Mouse (Mus musculus) forebrain, embryonic 14.5 days (tissue): ENCODE data around the gene Slc37a3. TPM values are rescaled to one million over a fixed set of nuclear protein-coding genes. Genes with fewer than 3 reads are reported as not detected.

Source experiments
- ATAC-seq: fragments of 200-750 bp; cut with Nextera tagmentation; 2 replicates; pipeline ENCODE4 v1.8.0; 2017; ENCODE audit warnings: mild to moderate bottlenecking, moderate library complexity
- DNase-seq: peaks from one replicate; pipeline ENCODE4 v3.0.0-alpha.2; 2015; ENCODE audit warnings: low spot score
- H3K27ac ChIP-seq: fragments of 300-500 bp; sonication (generic); 2 replicates; pipeline ENCODE4 v1.5.1; 2014; ENCODE audit warnings: low read depth, mild to moderate bottlenecking, control low read depth, low read length, moderate library complexity
- H3K27me3 ChIP-seq: fragments of 300-500 bp; sonication (generic); replicated peaks from 2 replicates; pipeline ENCODE4 v1.6.1; 2014; ENCODE audit warnings: low read length, control low read depth, mixed read lengths; ENCODE audit not compliant: control insufficient read depth, insufficient read depth
- H3K36me3 ChIP-seq: fragments of 300-500 bp; sonication (generic); 2 replicates; pipeline ENCODE4 v1.6.1; 2014; ENCODE audit warnings: low read length, control low read depth; ENCODE audit not compliant: control insufficient read depth, insufficient read depth
- H3K4me1 ChIP-seq: fragments of 300-500 bp; sonication (generic); 2 replicates; pipeline ENCODE4 v1.6.1; 2014; ENCODE audit warnings: antibody characterized with exemption, low read length, control low read depth; ENCODE audit not compliant: control insufficient read depth, insufficient read depth
- H3K4me2 ChIP-seq: fragments of 300-500 bp; sonication (generic); 2 replicates; pipeline ENCODE4 v1.6.1; 2014; ENCODE audit warnings: mild to moderate bottlenecking, control low read depth, low read length
- H3K4me3 ChIP-seq: fragments of 300-500 bp; sonication (generic); 2 replicates; pipeline ENCODE4 v1.5.1; 2014; ENCODE audit warnings: low read depth, low read length, control low read depth
- H3K9ac ChIP-seq: fragments of 300-500 bp; sonication (generic); 2 replicates; pipeline ENCODE4 v1.6.1; 2014; ENCODE audit warnings: mild to moderate bottlenecking, low read length, control low read depth, moderate library complexity
- H3K9me3 ChIP-seq: fragments of 300-500 bp; sonication (generic); replicated peaks from 2 replicates; pipeline ENCODE4 v1.6.1; 2016; ENCODE audit warnings: low read length, control low read depth, mixed read lengths; ENCODE audit not compliant: control insufficient read depth
- WGBS: fragments of 180-500 bp; shearing (Covaris S2); extraction: QIAGEN DNeasy Blood & Tissue Kit; methylation state at CpG from one replicate; pipeline ENCODE4 v1.1.7; 2014; 5-methylcytosine and 5-hydroxymethylcytosine counted together
- polyA plus RNA-seq: library from polyadenylated mRNA; unstranded; fragments of >200 nt; fragmentation: Nextera tagmentation; extraction: Ambion mirVana; gene quantifications from 2 replicates; pipeline ENCODE4 v1.2.1, GENCODE M21; 2014

The Slc37a3 gene
- polyA plus RNA-seq, 1 experiment from 2014 or later = 60.2 TPM

DNA sequence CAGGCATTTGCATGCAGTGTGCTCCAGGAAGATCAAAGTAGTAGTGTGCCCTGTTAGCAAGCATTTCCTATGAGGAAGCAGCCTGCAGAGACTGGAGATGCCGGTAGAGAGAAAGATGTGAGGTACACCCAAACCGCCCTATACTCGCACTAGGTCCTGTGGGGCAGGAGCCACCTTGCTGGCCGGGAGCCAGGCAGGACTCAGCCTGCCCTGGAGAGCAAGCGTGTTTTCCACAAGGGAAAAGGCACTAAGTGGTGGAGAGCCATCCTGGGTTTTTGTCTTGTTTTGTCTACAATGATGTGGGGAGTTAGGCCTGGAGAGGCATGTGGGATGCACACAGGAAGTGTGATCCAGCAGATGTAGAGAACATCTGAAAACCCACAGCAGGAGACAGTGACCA lies 57.2 kb downstream of the Slc37a3 start:
- ATAC-seq (no peak), DNase-seq (no peak)
- Histone ChIP-seq H3K4me2 (no peak overlapping the region), H3K4me1 (peaks cover 3% of the 10 kb centered on the region; the same call in 1 of the 2 replicates), H3K27me3 (no peaks in the 10 kb centered on the region), H3K27ac (no peak overlapping the region), H3K4me3 (no peak overlapping the region), H3K36me3 (no peaks in the 10 kb centered on the region), H3K9me3 (no peaks in the 10 kb centered on the region), H3K9ac (no peak overlapping the region)
- 87% methylated on average over 5 of the region's 5 CpGs for WGBS

DNA sequence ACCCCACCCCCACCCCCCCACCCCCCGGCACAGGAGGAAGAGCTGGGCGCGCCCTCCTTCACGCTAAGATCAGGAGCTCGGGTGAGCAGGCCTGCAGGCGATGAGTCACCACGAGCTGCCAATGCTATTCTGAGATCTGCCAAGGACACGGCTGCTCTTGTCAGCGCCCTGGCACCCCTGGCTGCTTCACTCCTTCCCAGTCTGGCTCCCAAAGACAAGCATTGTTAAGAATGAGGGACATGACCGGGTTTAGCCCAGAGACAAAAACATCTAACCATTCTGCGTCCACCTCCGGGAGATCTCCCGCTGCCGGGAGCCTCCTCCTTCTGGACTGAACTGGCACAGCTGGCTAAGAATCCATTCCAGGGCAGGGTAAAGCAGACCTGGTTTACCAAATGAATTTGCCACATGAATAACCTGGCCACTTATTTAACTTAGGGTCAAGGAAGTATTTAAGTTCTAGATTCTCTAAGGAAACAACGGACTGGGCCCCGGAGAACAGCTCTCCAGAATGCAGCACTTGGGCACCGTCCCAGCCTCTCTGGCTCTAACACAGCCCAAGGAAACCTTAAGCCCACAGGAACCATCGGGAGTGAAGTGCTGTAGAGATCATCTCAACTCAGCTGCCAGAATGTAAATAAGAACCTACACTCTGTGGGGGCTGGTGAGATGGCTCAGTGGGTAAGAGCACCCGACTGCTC lies 58.3 kb downstream of the Slc37a3 start:
- Histone ChIP-seq H3K9me3 (no peaks in the 10 kb centered on the region), H3K27ac (peak overlapping the region; percentile 29; the same call in 1 of the 2 replicates), H3K36me3 (no peaks in the 10 kb centered on the region), H3K4me2 (no peak overlapping the region), H3K9ac (no peak overlapping the region; the same call in 1 of the 2 replicates), H3K4me1 (peaks cover 3% of the 10 kb centered on the region; the same call in 1 of the 2 replicates), H3K4me3 (no peak overlapping the region), H3K27me3 (no peaks in the 10 kb centered on the region)
- ATAC-seq (peak; percentile 83), DNase-seq (peak; percentile 79)
- 43% methylated on average over 18 of the region's 19 CpGs for WGBS

DNA sequence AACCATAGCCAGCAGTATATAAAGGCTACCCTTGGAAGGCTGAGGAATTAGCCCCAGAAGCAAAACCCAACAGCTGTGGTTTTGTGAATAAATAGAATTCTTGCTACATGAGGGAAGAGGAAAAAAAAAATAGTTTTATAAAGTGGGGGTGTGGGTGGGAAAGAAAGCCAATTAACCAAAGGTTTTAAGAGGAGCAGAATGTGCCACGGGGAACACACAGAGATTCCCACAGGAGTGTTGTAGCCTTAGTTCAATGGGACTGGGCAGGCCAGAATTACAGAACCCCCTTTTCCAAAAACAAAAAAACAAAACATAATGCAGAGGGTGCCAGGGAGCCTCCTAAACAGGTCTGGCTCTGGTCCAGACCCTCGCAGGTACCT lies 58.9 kb downstream of the Slc37a3 start:
- Histone ChIP-seq H3K9ac (no peak overlapping the region), H3K27me3 (no peaks in the 10 kb centered on the region), H3K36me3 (no peaks in the 10 kb centered on the region), H3K4me2 (no peak overlapping the region), H3K27ac (no peak overlapping the region), H3K4me3 (no peak overlapping the region), H3K4me1 (peaks cover 3% of the 10 kb centered on the region; the same call in 1 of the 2 replicates), H3K9me3 (no peaks in the 10 kb centered on the region)
- ATAC-seq (0 out of 2 replicates have a peak, but pooled peaks have one; percentile 37), DNase-seq (peak; percentile 13)
- 55% methylated on average over 2 of the region's 2 CpGs for WGBS

GRCm38 (mm10) chr6:39317854-39318630 lies 59.4 kb downstream of the Slc37a3 start:
- ATAC-seq (0 out of 2 replicates have a peak, but pooled peaks have one; percentile 21), DNase-seq (no peak)
- H3K4me1 ChIP-seq = peaks cover 3% of the 10 kb centered on the region; the same call in 1 of the 2 replicates
- no peaks in the 10 kb centered on the region for H3K27me3 ChIP-seq
- no peaks in the 10 kb centered on the region for H3K9me3 ChIP-seq
- 81% methylated on average over 10 of the region's 10 CpGs for WGBS
- H3K4me3 ChIP-seq = no peak overlapping the region
- no peak overlapping the region for H3K27ac ChIP-seq
- H3K36me3 ChIP-seq = no peaks in the 10 kb centered on the region
- H3K4me2 ChIP-seq = no peak overlapping the region
- H3K9ac ChIP-seq = no peak overlapping the region

GRCm38 (mm10) chr6:39316089-39316488 lies 61.4 kb downstream of the Slc37a3 start:
- Histone ChIP-seq H3K4me1 (peaks cover 3% of the 10 kb centered on the region; the same call in 1 of the 2 replicates), H3K4me3 (no peak overlapping the region), H3K9me3 (no peaks in the 10 kb centered on the region), H3K36me3 (no peaks in the 10 kb centered on the region), H3K27me3 (no peaks in the 10 kb centered on the region), H3K27ac (no peak overlapping the region), H3K4me2 (no peak overlapping the region), H3K9ac (no peak overlapping the region)
- DNase-seq (no peak), ATAC-seq (no peak)
- WGBS = 84% methylated on average over 5 of the region's 6 CpGs

DNA sequence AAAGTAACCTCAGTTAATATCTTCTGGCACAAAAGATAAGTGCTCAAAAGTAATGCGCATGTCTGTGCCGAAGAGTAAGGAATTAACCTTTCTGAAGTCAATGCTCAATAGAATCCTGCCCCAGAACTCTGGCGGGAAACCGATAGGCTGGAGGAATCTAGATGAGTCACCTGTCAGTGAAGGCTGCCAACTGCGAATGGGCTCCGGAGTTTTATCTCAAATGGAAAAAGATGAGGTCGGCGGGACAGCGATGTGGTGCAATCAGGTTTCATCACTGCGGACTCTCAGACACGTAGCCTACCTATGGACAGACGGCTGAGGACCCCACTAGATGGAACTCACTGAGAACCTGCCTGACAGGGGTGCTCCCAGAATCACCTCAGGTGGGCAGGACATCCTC lies 63.0 kb downstream of the Slc37a3 start:
- no peak for DNase-seq
- no peak for ATAC-seq
- Histone ChIP-seq H3K36me3 (no peaks in the 10 kb centered on the region), H3K27me3 (no peaks in the 10 kb centered on the region), H3K4me3 (no peak overlapping the region), H3K4me2 (no peak overlapping the region), H3K9ac (no peak overlapping the region), H3K4me1 (peaks cover 3% of the 10 kb centered on the region; the same call in 1 of the 2 replicates), H3K9me3 (no peaks in the 10 kb centered on the region), H3K27ac (no peak overlapping the region)
- WGBS = 90% methylated on average over 12 of the region's 12 CpGs

- 85% methylated on average over 3 of the region's 3 CpGs for WGBS
- no peaks in the 10 kb centered on the region for H3K4me1 ChIP-seq
- no peak overlapping the region for H3K4me2 ChIP-seq
- H3K4me3 ChIP-seq = no peak overlapping the region
- H3K9me3 ChIP-seq = no peaks in the 10 kb centered on the region
- H3K27me3 ChIP-seq = no peaks in the 10 kb centered on the region
- no peak for DNase-seq
- ATAC-seq = no peak
- H3K27ac ChIP-seq = no peak overlapping the region
- H3K36me3 ChIP-seq = no peaks in the 10 kb centered on the region
- H3K9ac ChIP-seq = no peak overlapping the region
These were observed 65.7 kb downstream of the Slc37a3 start for GRCm38 (mm10) chr6:39311786-39312185.

DNA sequence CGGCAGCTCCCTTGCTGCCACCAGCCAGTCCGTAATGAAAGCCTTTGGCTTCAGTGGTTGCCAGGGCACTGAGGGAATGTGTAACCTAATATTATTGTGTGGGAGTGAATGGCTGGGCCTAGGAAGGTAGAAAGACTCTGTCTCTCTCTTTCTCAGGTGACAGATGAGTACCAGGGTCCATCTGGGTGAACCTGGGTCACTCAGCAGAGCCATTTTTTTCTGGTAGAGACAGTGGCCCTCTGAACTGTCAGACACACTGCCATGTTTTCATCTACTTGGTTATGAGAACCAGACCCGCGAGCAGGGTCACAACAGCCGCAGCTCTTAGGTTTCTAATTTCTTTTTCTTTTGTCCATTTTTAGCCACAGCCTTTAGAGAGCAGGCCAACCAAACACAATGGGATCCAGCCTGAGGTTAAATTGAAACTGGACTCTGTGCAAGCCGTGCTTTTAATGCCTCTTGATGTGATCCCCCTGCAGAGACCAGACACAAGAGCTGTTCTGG lies 73.1 kb downstream of the Slc37a3 start:
- H3K27ac ChIP-seq = no peak overlapping the region
- H3K36me3 ChIP-seq = no peaks in the 10 kb centered on the region
- no peaks in the 10 kb centered on the region for H3K4me1 ChIP-seq
- peak; percentile 37 for DNase-seq
- no peak for ATAC-seq
- H3K9ac ChIP-seq = no peak overlapping the region
- no peak overlapping the region for H3K4me2 ChIP-seq
- no peaks in the 10 kb centered on the region for H3K27me3 ChIP-seq
- WGBS = 7% methylated on average over 6 of the region's 6 CpGs
- no peaks in the 10 kb centered on the region for H3K9me3 ChIP-seq
- no peak overlapping the region for H3K4me3 ChIP-seq

- H3K27ac ChIP-seq = no peak overlapping the region
- H3K4me2 ChIP-seq = no peak overlapping the region
- H3K4me3 ChIP-seq = no peak overlapping the region
- no peaks in the 10 kb centered on the region for H3K4me1 ChIP-seq
- no peaks in the 10 kb centered on the region for H3K36me3 ChIP-seq
- no peaks in the 10 kb centered on the region for H3K9me3 ChIP-seq
- 79% methylated on average over 3 of the region's 3 CpGs for WGBS
- DNase-seq (no peak), ATAC-seq (no peak)
- H3K27me3 ChIP-seq = no peaks in the 10 kb centered on the region
- no peak overlapping the region for H3K9ac ChIP-seq
These were observed 76.0 kb downstream of the Slc37a3 start for GRCm38 (mm10) chr6:39301484-39301883.
